Mouse (Mus musculus) kidney, adult 2 months (tissue): Measurements from ENCODE around the gene Unc45b.

Source experiments
- CTCF ChIP-seq: fragments of 200-500 bp; conservative IDR thresholded peaks from 2 replicates; pipeline ENCODE4 v1.5.1; 2011; ENCODE audit warnings: low read depth, mild to moderate bottlenecking, control low read depth, low read length, moderate library complexity, mixed read lengths; ENCODE audit not compliant: insufficient read depth, insufficient read length
- POLR2A ChIP-seq: fragments of 200-500 bp; IDR thresholded peaks from one replicate; pipeline ENCODE4 v1.6.1; 2011; ENCODE audit warnings: low read depth, low read length, control low read depth

DNA sequence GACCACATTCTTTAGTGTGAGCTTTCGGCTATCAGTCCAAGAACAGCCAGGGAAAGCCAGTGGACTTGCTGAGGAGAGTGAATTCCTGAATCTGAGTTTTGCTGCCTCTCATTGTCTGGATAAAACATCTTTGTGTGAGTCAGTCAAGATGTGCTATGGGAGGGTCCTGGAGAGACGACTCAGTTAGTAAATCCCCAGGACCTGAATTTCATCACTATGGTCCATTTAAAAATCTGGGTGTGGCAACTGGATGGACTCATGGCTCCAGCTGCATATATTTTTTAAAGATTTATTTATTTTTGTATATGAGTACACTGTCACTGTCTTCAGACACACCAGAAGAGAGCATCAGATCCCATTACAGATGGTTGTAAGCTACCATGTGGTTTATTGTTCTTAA is 35.3 kb downstream of the Unc45b start:
- no peak for TF ChIP-seq POLR2A
- TF ChIP-seq CTCF: no peak
